Mouse (Mus musculus): ENCODE data around the gene Ece1.

The Ece1 gene

DNA sequence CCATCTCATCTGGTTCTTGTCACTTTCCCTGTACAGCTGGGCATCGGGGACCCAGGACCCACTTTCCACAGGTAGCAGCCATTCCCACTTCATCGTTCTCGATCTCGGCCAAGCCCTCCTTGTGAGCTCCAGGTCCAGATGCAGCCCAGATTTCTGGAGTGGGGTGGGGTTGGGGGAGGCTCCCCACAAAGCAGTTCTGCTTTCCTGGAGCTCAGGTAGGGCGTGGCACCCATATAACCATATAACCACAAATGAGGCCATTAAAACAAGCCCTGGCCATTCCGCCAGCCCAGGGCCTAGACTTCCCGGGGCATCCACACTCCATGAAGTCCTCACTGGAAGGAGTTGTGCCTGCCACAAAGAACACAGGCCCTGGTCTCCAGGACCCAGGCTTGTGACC lies 46.5 kb downstream of the Ece1 start:
- no peak for TF ChIP-seq NANOG (IDR thresholded peaks at IDR 0.05; ENCODE audit: borderline replicate concordance, low read length)
- no peak for TF ChIP-seq POU5F1 (IDR thresholded peaks at IDR 0.05; ENCODE audit: borderline replicate concordance, low read length)
- no peak for TF ChIP-seq CTCF (conservative IDR thresholded peaks at IDR 0.05; ENCODE audit: low read length)

DNA sequence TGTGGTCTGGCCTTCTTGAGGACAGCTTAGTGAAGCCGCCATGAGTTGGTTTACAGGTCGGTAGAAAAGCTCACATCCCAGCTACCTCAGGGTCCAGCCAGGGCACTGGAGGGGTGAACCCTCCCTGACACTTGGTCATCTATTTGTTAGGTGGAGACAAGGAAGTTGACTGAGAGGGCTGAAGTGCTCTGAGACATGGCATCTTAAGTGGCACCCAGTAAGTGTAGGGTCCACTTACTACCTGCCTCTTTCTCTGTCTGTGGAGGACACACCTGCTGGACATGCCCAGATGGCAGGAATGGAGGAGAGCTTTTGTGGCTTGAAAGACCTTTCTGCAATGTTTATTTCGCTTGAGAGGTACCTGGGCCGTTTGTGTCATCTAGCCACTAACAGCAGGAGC lies 46.9 kb downstream of the Ece1 start:
- 0 out of 2 replicates have a peak, but pooled peaks cover 15% of the 10 kb centered on the region for H3K27me3 ChIP-seq (ENCODE audit: insufficient read depth, low read length)
- H3K4me1 ChIP-seq (replicated peaks; ENCODE audit: low read depth, low read length): peaks cover 91% of the 10 kb centered on the region
- H3K36me3 ChIP-seq (ENCODE audit: insufficient read depth, low read length): no peaks in the 10 kb centered on the region
- peak overlapping the region; percentile 60 for H3K4me3 ChIP-seq (replicated peaks; ENCODE audit: low read length)
- TF ChIP-seq NANOG (IDR thresholded peaks at IDR 0.05; ENCODE audit: borderline replicate concordance, low read length): no peak
- no peak for TF ChIP-seq CTCF (conservative IDR thresholded peaks at IDR 0.05; ENCODE audit: low read length)
- TF ChIP-seq POU5F1 (IDR thresholded peaks at IDR 0.05; ENCODE audit: borderline replicate concordance, low read length): no peak
- H3K9me3 ChIP-seq (ENCODE audit: low read length): no peaks in the 10 kb centered on the region

More for the DNA sequence above, 46.5 kb downstream of the Ece1 start:
- Histone ChIP-seq H3K27me3 (ENCODE audit: insufficient read depth, low read length) (0 out of 2 replicates have a peak, but pooled peaks cover 15% of the 10 kb centered on the region), H3K4me1 (replicated peaks; ENCODE audit: low read depth, low read length) (peaks cover 92% of the 10 kb centered on the region), H3K9me3 (ENCODE audit: low read length) (no peaks in the 10 kb centered on the region), H3K36me3 (ENCODE audit: insufficient read depth, low read length) (no peaks in the 10 kb centered on the region), H3K4me3 (replicated peaks; ENCODE audit: low read length) (peak overlapping the region; percentile 60)

DNA sequence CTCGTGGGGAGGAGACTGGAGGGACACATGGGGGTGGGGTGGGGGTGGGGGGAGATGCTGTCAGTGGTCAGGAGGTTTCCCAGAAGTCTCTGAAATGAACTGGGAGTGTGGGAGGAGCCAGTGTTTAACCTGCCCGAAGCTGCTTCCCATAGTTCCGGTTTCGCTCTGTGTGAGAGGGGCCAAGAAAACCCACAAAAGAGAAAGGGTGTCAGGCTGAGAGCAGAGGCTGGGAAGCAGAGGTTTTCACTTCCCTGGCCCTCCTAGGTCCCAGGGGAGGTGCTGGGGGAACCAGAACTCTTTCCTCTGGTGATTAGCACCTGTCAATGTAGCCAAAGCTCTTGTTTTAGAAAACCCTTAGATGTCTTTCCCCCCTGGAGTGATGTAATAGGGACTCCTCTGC lies 47.4 kb downstream of the Ece1 start:
- Histone ChIP-seq H3K36me3 (ENCODE audit: insufficient read depth, low read length) (0 out of 2 replicates have a peak, but pooled peaks cover 2% of the 10 kb centered on the region), H3K9me3 (ENCODE audit: low read length) (no peaks in the 10 kb centered on the region), H3K4me3 (replicated peaks; ENCODE audit: low read length) (0 out of 2 replicates have a peak overlapping the region, but pooled peaks have one; percentile 14), H3K27me3 (ENCODE audit: insufficient read depth, low read length) (peaks cover 21% of the 10 kb centered on the region), H3K4me1 (replicated peaks; ENCODE audit: low read depth, low read length) (peaks cover 93% of the 10 kb centered on the region)
- TF ChIP-seq CTCF (conservative IDR thresholded peaks at IDR 0.05; ENCODE audit: low read length) (no peak), NANOG (IDR thresholded peaks at IDR 0.05; ENCODE audit: borderline replicate concordance, low read length) (no peak), POU5F1 (IDR thresholded peaks at IDR 0.05; ENCODE audit: borderline replicate concordance, low read length) (no peak)

DNA sequence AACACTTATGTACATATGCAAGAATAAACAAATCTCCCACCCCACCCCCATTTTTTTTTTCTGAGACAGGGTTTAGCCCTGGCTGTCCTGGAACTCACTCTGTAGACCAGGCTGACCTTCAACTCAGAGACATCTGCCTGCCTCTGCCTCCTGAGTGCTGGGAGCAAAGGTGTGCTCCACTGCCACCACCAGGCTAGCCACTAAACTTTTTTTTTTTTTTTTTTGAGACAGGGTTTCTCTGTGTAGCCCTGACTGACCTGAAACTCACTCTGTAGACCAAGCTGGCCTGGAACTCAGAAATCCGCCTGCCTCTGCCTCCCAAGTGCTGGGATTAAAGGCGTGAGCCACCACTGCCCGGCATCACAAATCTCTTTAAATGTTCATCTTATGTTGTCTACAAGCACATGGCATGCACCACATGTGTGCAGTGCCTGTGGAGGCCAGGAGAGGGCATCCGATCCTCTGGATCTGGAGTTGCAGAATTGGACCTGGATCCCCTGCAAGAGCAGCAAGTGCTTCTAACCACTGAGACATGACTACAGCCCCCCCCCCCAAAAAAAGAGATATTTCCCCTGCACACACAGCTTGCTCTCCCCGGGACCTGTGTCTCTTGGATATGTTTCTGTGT lies 48.5 kb downstream of the Ece1 start:
- Histone ChIP-seq H3K4me3 (replicated peaks; ENCODE audit: low read length) (no peak overlapping the region), H3K9me3 (ENCODE audit: low read length) (no peaks in the 10 kb centered on the region), H3K27me3 (ENCODE audit: insufficient read depth, low read length) (peaks cover 24% of the 10 kb centered on the region), H3K36me3 (ENCODE audit: insufficient read depth, low read length) (peaks cover 12% of the 10 kb centered on the region), H3K4me1 (replicated peaks; ENCODE audit: low read depth, low read length) (peaks cover 85% of the 10 kb centered on the region)
- TF ChIP-seq CTCF (conservative IDR thresholded peaks at IDR 0.05; ENCODE audit: low read length): peak; percentile 69
- TF ChIP-seq NANOG (IDR thresholded peaks at IDR 0.05; ENCODE audit: borderline replicate concordance, low read length): no peak
- TF ChIP-seq POU5F1 (IDR thresholded peaks at IDR 0.05; ENCODE audit: borderline replicate concordance, low read length): no peak

DNA sequence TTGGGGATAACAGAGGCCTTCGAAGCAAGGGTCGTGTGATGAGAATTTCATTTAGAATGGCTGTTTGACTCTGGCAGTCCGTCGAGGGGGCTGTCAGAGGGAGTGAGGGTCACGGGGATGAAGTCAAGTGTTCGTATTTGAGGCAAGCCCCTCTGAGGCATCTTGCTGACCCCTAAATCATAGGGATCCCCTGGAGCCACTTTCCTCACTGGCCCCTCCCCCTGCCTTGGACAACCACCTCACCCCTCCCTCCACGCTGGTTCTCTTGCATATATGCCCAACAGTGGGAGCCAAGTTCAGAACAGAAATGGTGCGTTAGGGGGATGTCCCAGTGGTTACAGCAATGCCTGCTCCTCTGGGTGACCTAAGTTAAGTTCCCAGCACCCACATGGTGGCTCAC lies 49.6 kb downstream of the Ece1 start:
- Histone ChIP-seq H3K4me3 (replicated peaks; ENCODE audit: low read length) (no peak overlapping the region), H3K4me1 (replicated peaks; ENCODE audit: low read depth, low read length) (peaks cover 79% of the 10 kb centered on the region), H3K9me3 (ENCODE audit: low read length) (no peaks in the 10 kb centered on the region), H3K36me3 (ENCODE audit: insufficient read depth, low read length) (peaks cover 17% of the 10 kb centered on the region), H3K27me3 (ENCODE audit: insufficient read depth, low read length) (peaks cover 17% of the 10 kb centered on the region)
- TF ChIP-seq NANOG (IDR thresholded peaks at IDR 0.05; ENCODE audit: borderline replicate concordance, low read length) (no peak), POU5F1 (IDR thresholded peaks at IDR 0.05; ENCODE audit: borderline replicate concordance, low read length) (no peak), CTCF (conservative IDR thresholded peaks at IDR 0.05; ENCODE audit: low read length) (no peak)

DNA sequence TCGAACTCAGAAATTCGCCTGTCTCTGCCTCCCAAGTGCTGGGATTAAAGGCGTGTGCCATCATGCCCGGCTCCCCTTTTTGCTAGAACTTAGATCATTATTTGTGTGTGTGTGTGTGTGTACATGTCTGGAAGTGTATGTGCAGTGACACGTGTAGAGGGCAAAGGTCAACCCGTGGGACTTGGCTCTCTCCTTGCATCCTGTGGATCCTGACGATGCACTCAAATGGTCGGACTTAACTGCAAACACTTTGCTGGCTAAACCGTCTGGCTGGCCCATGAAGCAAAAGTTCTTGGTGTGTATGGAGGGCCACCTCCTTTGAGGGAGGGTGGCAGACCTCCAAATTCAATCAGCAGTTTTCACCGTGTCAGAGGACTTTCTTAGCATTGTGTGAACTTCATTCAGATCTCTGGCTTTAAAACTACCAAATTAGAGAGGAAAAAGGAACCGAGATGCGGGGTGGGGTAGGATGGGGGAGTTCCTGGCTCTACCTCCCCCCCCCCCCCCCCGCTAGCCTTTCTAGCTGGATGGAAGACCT lies 50.8 kb downstream of the Ece1 start:
- TF ChIP-seq CTCF (conservative IDR thresholded peaks at IDR 0.05; ENCODE audit: low read length) (no peak), NANOG (IDR thresholded peaks at IDR 0.05; ENCODE audit: borderline replicate concordance, low read length) (no peak), POU5F1 (IDR thresholded peaks at IDR 0.05; ENCODE audit: borderline replicate concordance, low read length) (no peak)
- Histone ChIP-seq H3K4me1 (replicated peaks; ENCODE audit: low read depth, low read length) (peaks cover 78% of the 10 kb centered on the region), H3K36me3 (ENCODE audit: insufficient read depth, low read length) (peaks cover 17% of the 10 kb centered on the region), H3K27me3 (ENCODE audit: insufficient read depth, low read length) (peaks cover 19% of the 10 kb centered on the region), H3K4me3 (replicated peaks; ENCODE audit: low read length) (peak overlapping the region; percentile 79), H3K9me3 (ENCODE audit: low read length) (no peaks in the 10 kb centered on the region)

DNA sequence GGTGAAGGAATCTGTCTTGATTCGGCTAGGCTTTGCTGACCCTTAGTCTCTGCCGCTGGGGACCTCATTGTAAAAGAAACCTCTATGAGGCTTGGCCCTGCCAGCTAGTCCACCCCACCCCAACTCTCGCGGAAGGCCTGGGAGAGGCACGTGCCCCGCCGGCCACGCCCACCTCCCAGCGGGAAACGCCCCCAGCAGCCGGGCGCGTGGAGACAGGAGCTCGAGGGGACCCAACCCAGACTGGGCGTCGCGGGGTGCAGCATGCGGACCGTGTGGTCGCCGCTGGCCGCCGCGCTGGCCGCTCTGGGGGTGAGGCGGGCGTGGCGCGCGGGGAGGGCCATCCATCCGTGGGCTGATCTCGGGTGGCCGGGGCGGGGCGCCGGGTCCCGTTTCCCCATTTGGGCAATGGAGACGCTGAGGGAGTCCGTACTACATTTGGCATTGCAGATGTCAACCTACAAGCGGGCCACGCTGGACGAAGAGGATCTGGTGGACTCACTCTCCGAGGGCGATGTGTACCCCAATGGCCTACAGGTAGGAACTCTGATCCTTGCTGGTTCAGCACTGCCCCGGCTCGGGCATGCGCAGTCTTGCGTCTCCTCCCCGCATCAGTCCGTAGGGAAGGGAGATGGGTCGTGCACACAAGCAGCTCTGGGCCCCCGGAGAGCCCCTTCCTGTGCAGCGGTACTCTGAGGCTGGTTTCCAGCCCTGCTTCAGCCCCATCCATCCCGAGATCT lies 51.5 kb downstream of the Ece1 start:
- peak overlapping the region; percentile 79 for H3K4me3 ChIP-seq (replicated peaks; ENCODE audit: low read length)
- peaks cover 23% of the 10 kb centered on the region for H3K36me3 ChIP-seq (ENCODE audit: insufficient read depth, low read length)
- peaks cover 19% of the 10 kb centered on the region for H3K27me3 ChIP-seq (ENCODE audit: insufficient read depth, low read length)
- H3K9me3 ChIP-seq (ENCODE audit: low read length): no peaks in the 10 kb centered on the region
- TF ChIP-seq CTCF (conservative IDR thresholded peaks at IDR 0.05; ENCODE audit: low read length): no peak
- TF ChIP-seq NANOG (IDR thresholded peaks at IDR 0.05; ENCODE audit: borderline replicate concordance, low read length): no peak
- no peak for TF ChIP-seq POU5F1 (IDR thresholded peaks at IDR 0.05; ENCODE audit: borderline replicate concordance, low read length)
- H3K4me1 ChIP-seq (replicated peaks; ENCODE audit: low read depth, low read length): peaks cover 72% of the 10 kb centered on the region

DNA sequence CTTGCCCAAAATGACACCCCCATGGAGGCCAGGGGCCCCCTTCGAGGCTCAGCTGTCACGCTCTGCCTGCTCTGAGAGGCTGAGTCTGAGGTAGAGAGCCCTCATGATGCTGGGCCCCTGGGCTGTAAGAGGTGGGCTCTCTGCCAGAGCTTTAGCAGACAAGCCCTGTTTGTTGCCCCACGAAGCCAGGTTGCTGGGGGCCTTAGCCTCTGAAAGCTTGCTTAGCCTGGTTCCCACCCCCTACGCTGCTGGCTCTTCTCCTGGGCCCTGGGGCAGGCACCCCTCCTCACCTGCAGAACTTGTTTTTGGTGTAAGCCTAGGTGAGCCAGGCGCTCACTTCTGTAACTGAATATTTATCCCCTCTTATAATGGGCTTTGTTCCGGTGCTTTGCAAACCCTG lies 55.6 kb downstream of the Ece1 start:
- no peak for TF ChIP-seq POU5F1 (IDR thresholded peaks at IDR 0.05; ENCODE audit: borderline replicate concordance, low read length)
- no peak for TF ChIP-seq NANOG (IDR thresholded peaks at IDR 0.05; ENCODE audit: borderline replicate concordance, low read length)
- no peak for TF ChIP-seq CTCF (conservative IDR thresholded peaks at IDR 0.05; ENCODE audit: low read length)
- Histone ChIP-seq H3K27me3 (ENCODE audit: insufficient read depth, low read length) (peaks cover 23% of the 10 kb centered on the region), H3K4me3 (replicated peaks; ENCODE audit: low read length) (no peak overlapping the region), H3K36me3 (ENCODE audit: insufficient read depth, low read length) (peaks cover 42% of the 10 kb centered on the region), H3K9me3 (ENCODE audit: low read length) (no peaks in the 10 kb centered on the region), H3K4me1 (replicated peaks; ENCODE audit: low read depth, low read length) (peaks cover 66% of the 10 kb centered on the region)
